Mouse (Mus musculus) ES-E14 (cell line): ENCODE results near the gene Nme1. TPM values are rescaled to one million over a fixed set of nuclear protein-coding genes. Genes with fewer than 3 reads are reported as not detected.

ENCODE experiments used
- DNase-seq: peaks from one replicate; pipeline ENCODE4 v3.0.0-alpha.2; 2013; ENCODE audit warnings: low read depth, low spot score
- H3K27ac ChIP-seq: 2 replicates; pipeline ENCODE4 v1.5.1; 2012; ENCODE audit warnings: low read depth, mild to moderate bottlenecking, low read length, moderate library complexity, mixed read lengths; ENCODE audit not compliant: poor library complexity, insufficient read depth, severe bottlenecking
- H3K36me3 ChIP-seq: 2 replicates; pipeline ENCODE4 v1.6.1; 2012; ENCODE audit warnings: mild to moderate bottlenecking, low read length, moderate library complexity, mixed read lengths; ENCODE audit not compliant: control insufficient read depth, poor library complexity, insufficient read depth, severe bottlenecking
- H3K4me1 ChIP-seq, 2 experiments: fragments of 150-350 bp in 1 of 2; sonication (generic) in 1 of 2; 2 replicates each; pipeline ENCODE4 v1.6.1; 2012; ENCODE audit warnings: low read length in 2 of 2, mild to moderate bottlenecking in 1 of 2, mixed read lengths in 1 of 2; ENCODE audit not compliant: control insufficient read depth in 2 of 2, insufficient read depth in 2 of 2, poor library complexity in 1 of 2
- H3K4me3 ChIP-seq, 2 experiments: fragments of 150-350 bp in 1 of 2; sonication (generic) in 1 of 2; 2 replicates each; pipeline ENCODE4 v1.5.1; 2012; ENCODE audit warnings: low read length in 2 of 2, low read depth in 1 of 2, mild to moderate bottlenecking in 1 of 2, mixed read lengths in 1 of 2; ENCODE audit not compliant: insufficient read depth in 1 of 2, poor library complexity in 1 of 2, severe bottlenecking in 1 of 2
- H3K9ac ChIP-seq: 2 replicates; pipeline ENCODE4 v1.6.1; 2012; ENCODE audit warnings: low read depth, mild to moderate bottlenecking, low read length, mixed read lengths; ENCODE audit not compliant: poor library complexity, insufficient read depth, severe bottlenecking
- H3K9me3 ChIP-seq: fragments of 150-350 bp; sonication (generic); 2 replicates; pipeline ENCODE4 v1.6.1; 2012; ENCODE audit warnings: low read depth, mild to moderate bottlenecking, low read length; ENCODE audit not compliant: control insufficient read depth, insufficient read depth
- CHD2 ChIP-seq: IDR thresholded peaks from 2 replicates; pipeline ENCODE4 v1.6.1; 2014; ENCODE audit warnings: mild to moderate bottlenecking, low read depth, low read length, inconsistent platforms
- HCFC1 ChIP-seq: IDR thresholded peaks from 2 replicates; pipeline ENCODE4 v1.6.1; 2012; ENCODE audit warnings: low read length, inconsistent platforms, borderline replicate concordance; ENCODE audit not compliant: insufficient read depth
- MAFK ChIP-seq: IDR thresholded peaks from 2 replicates; pipeline ENCODE4 v1.6.1; 2014; ENCODE audit warnings: mild to moderate bottlenecking, low read depth, low read length, inconsistent platforms; ENCODE audit not compliant: insufficient read depth
- ZC3H11A ChIP-seq: IDR thresholded peaks from 2 replicates; pipeline ENCODE4 v1.6.1; 2012; ENCODE audit warnings: low read depth, mild to moderate bottlenecking, inconsistent platforms, low read length, borderline replicate concordance
- ZNF384 ChIP-seq: IDR thresholded peaks from 2 replicates; pipeline ENCODE4 v1.6.1; 2012; ENCODE audit warnings: low read depth, low read length, inconsistent platforms
- in situ Hi-C, 2 experiments: fragments of 600-800 bp; cut with MboI; formaldehyde crosslinking; loops; one replicate each; pipeline ENCODE4 v1.15.1; 2025; ENCODE audit warnings: low sequenced_read_pairs in 2 of 2, inconsistent platforms in 1 of 2; ENCODE audit not compliant: unreplicated experiment in 2 of 2
- total RNA-seq: library from RNA; depleted of rRNA; stranded (reverse); fragments of 300-350 nt; gene quantifications from 2 replicates; pipeline ENCODE4 v1.2.3, GENCODE M21; 2012

The Nme1 gene
- total RNA-seq, 1 experiment: 141 TPM

DNA sequence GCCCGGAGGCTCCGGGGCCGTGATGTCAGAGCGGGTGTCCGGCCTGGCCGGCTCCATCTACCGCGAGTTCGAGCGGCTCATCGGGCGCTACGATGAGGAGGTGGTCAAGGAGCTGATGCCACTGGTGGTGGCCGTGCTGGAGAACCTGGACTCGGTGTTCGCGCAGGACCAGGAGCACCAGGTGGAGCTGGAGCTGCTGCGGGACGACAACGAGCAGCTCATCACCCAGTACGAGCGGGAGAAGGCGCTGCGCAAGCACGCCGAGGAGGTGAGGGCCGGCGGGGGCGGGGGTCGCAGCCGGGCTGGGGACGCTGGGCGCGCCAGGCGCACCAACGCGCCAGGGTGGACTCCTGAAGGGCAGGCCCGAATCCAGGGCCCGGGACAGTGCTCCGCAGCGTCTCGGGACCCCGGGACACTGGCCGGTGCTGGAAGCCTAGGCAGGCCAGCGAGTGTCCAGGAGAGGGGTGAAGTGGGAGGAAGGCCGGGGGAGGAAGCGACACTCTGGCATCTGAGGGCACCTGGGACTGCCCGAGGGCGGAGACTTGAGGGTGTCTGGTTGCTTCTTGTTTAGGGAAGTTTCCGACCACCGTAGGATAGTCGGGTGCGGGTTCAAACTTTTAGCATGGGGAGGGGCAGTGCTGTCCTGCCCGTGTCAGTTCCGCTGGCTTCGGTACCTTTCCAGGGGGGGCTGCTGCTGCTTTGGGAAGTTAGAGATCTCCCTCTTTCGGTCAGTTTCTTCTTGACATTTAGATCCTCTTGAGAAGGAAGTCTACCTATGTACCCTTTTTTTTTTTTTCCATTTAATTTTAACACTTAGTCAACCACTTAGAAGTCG lies 28.2 kb upstream of the Nme1 start:
- DNase-seq: no peak
- Histone ChIP-seq H3K4me1 (peaks cover 0 to 4% of the 10 kb centered on the region in 2 experiments; a peak in 2 of 4 replicates), H3K9ac (peak overlapping the region; percentile 61), H3K36me3 (no peaks in the 10 kb centered on the region), H3K27ac (peak overlapping the region; percentile 34; the same call in 1 of the 2 replicates), H3K9me3 (no peaks in the 10 kb centered on the region), H3K4me3 (peak overlapping the region; percentile 79 to 98)
- in situ Hi-C loops: no loop called here
- no peak for TF ChIP-seq HCFC1
- TF ChIP-seq MAFK: no peak
- no peak for TF ChIP-seq ZNF384
- no peak for TF ChIP-seq ZC3H11A
- TF ChIP-seq CHD2: no peak

- TF ChIP-seq ZNF384 (no peak), HCFC1 (peak; percentile 65; the same call in 1 of the 2 replicates), ZC3H11A (no peak), CHD2 (no peak)
- Histone ChIP-seq H3K9ac (peak within 1 kb of the TSS; percentile 74), H3K4me3 (peak within 1 kb of the TSS; percentile 79 to 98), H3K36me3 (no peaks in the 10 kb centered on the region), H3K9me3 (no peaks in the 10 kb centered on the region), H3K4me1 (peaks cover 0 to 4% of the 10 kb centered on the region in 2 experiments; a peak in 2 of 4 replicates), H3K27ac (peak within 1 kb of the TSS; percentile 44)
- DNase-seq: peak; percentile 90
- in situ Hi-C loops: no loop called here
Measured at GRCm38 (mm10) chr11:93995720-93996305, 27.5 kb upstream of the Nme1 start, which contains the start of gene Spag9. Spag9 (plus strand) TSS chr11:93996091.

- H3K4me3 ChIP-seq: peak overlapping the region; percentile 69 to 90
- DNase-seq: peak; percentile 67
- H3K36me3 ChIP-seq: no peaks in the 10 kb centered on the region
- H3K9me3 ChIP-seq: no peaks in the 10 kb centered on the region
- in situ Hi-C loops: no loop called here
- peak overlapping the region; percentile 44 for H3K27ac ChIP-seq
- H3K9ac ChIP-seq: peak overlapping the region; percentile 74
- no peak for TF ChIP-seq ZNF384
- no peak for TF ChIP-seq MAFK
- TF ChIP-seq HCFC1: no peak
- TF ChIP-seq CHD2: no peak
- no peak for TF ChIP-seq ZC3H11A
- H3K4me1 ChIP-seq: peaks cover 0 to 4% of the 10 kb centered on the region in 2 experiments; a peak in 2 of 4 replicates
Measured at GRCm38 (mm10) chr11:93995111-93995719, 26.9 kb upstream of the Nme1 start.

GRCm38 (mm10) chr11:93994531-93994930 lies 26.2 kb upstream of the Nme1 start:
- Histone ChIP-seq H3K36me3 (no peaks in the 10 kb centered on the region), H3K27ac (no peak overlapping the region), H3K4me1 (peaks cover 0 to 4% of the 10 kb centered on the region in 2 experiments; a peak in 2 of 4 replicates), H3K9me3 (no peaks in the 10 kb centered on the region), H3K4me3 (peak overlapping the region in 1 of 2 experiments; percentile 90; a peak in 2 of 4 replicates), H3K9ac (no peak overlapping the region)
- in situ Hi-C loops: no loop called here
- no peak for DNase-seq
- TF ChIP-seq HCFC1: no peak
- no peak for TF ChIP-seq CHD2
- TF ChIP-seq ZC3H11A: no peak
- no peak for TF ChIP-seq ZNF384
- no peak for TF ChIP-seq MAFK
